Mouse (Mus musculus) B cell, adult 2 months (primary cell): ENCODE data around the gene Hspe1.
"Not testable (repeated sequence)": the region's sequence is repeated elsewhere in the genome, so short reads cannot be mapped to it uniquely, and the experiment has no call there.

Experiments used
- DNase-seq, 2 experiments: peaks; one replicate each; pipeline ENCODE4 v3.0.0; 2022

Gene Hspe1

GRCm38 (mm10) chr1:55085781-55086366, 2.1 kb upstream of the Hspe1 start:
- no peak for DNase-seq

- no peak for DNase-seq
These were observed 998 bp upstream of the Hspe1 start for GRCm38 (mm10) chr1:55086868-55087400.

DNA sequence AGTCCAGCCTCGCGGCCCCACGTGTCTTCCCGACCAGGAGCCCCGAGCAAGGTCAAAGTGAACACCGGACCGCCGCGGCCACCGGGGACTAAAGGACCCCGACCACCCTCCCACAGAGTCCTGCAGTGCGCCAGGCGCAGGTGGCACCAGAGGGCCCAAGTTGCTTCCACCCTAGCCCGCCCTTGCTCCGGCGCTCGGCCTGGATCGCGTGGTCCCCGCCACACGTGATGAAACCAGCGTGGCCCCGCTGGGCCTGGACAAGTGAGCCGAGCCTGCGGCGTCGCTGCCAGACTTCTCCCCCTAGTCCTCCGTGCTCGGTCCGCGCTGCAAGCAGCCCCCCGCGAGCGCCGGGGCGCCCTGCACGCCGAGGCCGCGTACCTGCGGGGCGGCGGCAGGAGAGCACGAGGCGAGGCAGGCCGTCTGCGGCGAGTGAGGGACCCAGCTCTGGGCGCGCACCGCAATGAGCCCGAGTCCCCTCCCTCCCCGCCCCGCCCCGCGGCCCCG, 479 bp upstream of the Hspe1 start:
- peak in 1 of 2 experiments; percentile 73 for DNase-seq

GRCm38 (mm10) chr1:55088611-55089497, 922 bp downstream of the Hspe1 start:
- DNase-seq, result peak in 1 of 2 experiments; percentile 9

- no peak for DNase-seq
These were observed 1.6 kb downstream of the Hspe1 start for GRCm38 (mm10) chr1:55089498-55090064.

DNA sequence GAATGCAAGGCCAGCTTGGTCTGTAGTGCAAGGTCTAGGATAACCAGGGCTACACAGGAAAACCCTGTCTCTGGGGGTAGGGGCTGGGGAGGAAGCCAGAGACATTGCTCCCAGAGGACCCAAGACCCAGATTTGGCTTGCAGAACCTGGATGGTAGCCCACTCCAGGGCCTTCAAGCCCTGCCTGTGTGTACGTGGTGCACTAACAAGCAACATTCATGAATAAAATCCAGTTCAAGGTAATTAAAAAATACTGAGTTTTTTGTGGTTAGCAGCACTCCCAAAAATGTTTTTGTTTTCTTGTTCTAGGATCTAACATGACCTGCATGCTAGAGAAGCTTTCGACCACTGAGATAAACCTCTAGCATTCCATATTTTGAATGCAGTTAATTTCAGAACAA, 4.1 kb downstream of the Hspe1 start:
- no peak for DNase-seq

GRCm38 (mm10) chr1:55092469-55092868, 4.5 kb downstream of the Hspe1 start:
- no peak for DNase-seq

DNA sequence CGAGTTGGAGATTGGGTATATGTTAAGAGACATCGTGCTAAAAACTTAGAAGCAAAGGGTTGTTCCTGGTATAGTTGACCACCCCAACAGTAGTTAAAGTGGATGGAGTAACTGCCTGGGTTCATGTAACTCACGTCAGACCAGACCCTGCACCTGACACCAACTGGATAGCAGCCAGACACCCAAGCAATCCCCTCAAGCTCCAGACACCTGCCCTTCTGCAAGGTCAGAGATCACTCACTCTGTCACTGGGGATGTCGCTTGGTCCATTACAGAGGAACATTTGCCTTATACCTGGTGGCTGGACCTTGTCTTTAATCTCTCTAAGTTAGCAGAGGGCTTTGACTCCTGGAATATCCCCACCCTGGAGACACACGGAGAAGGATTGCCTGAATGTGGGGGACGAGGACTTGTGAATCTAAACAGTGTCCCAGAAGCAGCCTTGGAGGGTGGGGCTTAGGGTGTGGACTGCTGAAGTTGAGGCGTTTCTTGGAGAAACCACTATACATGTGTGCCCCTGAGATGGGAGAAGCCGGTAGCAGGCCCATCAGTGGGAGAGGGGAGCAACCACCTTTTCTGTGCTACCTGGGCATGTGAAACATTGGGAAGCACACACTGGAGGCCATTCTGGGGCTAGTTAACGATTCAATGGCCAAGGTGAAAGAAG, 19.1 kb downstream of the Hspe1 start:
- no peak for DNase-seq

GRCm38 (mm10) chr1:55107644-55108043, 19.7 kb downstream of the Hspe1 start:
- no peak for DNase-seq

GRCm38 (mm10) chr1:55108473-55108872, 20.5 kb downstream of the Hspe1 start:
- DNase-seq, result no peak

- DNase-seq, result no peak
These were observed 21.3 kb downstream of the Hspe1 start for GRCm38 (mm10) chr1:55109066-55109766.

GRCm38 (mm10) chr1:55123046-55123445, 35.1 kb downstream of the Hspe1 start:
- no peak for DNase-seq

DNA sequence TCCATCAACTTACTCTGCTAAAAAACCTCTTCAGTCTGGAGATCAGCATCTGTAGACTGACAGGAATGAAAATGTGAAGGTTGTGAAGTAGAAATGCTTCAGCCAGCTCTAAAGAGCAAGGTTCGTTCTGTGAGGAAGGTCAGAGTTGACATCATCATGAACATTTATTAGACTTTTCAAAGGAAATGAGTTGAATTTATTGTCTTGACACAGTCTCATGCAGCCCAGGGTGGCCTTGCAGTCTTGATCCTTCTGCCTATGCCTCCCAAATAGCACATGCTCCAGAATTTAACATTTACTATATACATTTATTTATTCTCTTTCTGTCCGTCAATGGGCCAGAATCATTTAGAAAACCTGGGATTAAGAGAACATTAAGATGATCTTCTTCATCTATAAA, 35.6 kb downstream of the Hspe1 start:
- no peak for DNase-seq

DNA sequence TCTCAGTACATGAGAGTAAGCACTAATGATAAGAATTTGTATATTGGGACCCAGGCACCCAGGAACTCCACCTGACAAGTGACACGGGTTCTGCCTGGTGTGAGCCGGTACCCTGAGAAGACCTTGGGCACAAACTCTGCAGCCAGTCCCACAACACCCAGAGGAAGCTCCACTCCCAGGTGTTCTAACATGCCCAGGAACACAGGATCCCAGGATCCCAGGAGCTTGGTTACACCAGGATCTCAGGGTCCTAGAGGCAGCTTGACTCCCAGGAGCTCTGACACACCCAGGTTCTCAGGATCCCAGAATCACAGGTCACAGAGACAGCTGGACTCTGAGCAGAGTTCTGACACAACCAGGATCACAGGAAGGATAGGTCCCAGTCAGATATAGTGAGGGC, 36.2 kb downstream of the Hspe1 start:
- DNase-seq, result not testable (repeated sequence)

DNA sequence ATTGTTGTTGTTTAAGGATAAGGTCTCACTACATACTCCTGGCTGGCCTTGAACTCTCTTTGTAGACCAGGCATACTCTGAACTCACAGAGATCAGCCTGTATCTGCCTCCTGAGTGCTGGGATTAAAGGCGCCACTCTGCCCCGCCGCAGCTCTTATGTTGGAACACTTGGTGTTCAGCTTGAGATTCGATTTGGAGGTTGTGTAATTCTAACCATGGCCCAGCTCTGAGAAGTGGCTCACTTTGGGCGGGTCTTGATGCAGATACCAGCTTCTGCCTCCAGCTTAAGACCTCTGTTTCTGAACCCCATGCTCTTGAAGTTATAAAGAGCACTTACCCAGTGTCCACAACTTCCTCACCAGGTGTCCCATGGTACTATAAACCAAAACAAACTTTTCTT, 41.8 kb downstream of the Hspe1 start:
- DNase-seq, result no peak

DNA sequence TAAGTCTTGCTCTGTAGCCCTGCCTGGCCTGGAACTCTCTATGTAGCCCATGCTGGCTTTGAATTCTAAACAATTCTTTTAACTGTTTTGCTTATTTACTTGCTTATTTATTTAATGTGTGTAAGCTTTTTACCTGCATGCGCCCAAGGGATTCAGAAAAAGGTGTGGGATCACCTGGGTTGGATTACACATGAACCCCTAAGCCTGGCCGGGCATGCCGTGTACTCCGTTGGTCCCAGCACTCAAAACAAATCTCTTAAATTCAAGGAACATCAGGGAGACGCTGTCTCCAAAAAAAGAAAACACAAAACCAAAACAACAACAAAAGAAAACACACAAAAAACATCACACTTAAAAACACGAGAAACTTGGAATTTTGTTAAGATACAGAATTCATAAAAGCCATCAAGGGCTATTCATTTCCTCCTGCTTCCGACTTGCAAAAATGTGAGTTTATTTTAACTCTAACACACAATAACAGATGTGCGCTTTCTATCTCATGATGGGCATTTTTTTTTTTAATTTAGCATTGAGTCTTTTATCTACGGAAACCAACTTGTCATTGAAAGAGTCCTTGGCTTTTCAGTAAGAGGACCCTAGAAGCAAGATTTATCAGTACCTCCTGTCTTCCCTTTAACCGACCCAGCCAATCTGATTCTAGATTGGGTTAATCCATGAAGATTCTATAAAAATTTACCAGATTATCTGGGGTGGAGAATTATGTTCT, 42.4 kb downstream of the Hspe1 start:
- no peak for DNase-seq

GRCm38 (mm10) chr1:55130943-55131401, 43.0 kb downstream of the Hspe1 start, which contains the start of gene Mob4:
Gene Mob4 (plus strand): TSS chr1:55131231.
- peak; percentile 93 to 94 for DNase-seq

DNA sequence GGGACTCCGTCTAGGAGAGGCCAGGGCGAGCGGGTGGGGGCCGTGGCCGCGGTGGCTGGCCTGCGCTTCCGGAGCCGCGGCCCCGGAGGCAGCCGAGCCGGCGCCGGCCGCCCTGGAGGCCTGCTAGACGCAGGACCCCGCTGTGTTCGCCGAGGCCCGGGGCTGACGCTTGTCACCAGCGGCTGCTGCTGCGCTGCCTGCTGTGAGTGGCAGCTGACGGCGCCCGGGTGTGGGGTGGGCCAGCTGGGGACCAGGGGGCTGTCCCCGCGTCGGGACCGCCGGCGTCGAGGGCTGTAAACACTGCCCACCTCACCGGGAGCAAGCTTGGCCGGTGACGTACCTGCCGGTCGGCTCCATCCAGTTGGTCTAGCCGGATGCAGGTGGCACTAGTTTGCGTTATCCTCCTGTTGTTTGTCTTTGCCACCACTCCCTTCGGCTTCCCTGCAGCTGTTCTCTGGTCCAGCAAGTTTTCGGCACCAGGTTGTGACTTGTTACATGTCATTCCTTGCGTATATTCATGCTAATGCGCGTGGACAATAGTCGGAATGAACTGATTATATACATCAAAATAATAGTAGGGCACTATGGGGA, 43.6 kb downstream of the Hspe1 start:
- DNase-seq, result peak; percentile 81

DNA sequence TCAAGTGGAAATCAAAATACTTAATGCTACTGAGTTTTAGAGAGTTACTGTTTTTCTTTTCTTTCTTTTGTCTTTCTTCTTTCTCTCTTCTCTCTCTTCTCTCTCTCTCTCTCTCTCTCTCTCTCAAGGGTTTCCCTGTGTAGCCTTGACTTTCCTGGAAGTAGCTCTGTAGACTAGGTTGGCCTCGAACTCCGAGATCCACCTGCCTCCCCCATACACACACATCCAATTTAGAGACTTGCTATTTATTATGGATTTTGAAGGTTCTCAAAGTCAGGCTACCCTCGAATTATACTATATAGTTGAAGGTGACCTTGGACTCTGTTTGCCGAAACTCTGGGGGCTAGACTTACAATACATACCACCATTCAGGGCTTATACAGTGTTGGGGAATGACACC, 44.4 kb downstream of the Hspe1 start:
- DNase-seq, result no peak

GRCm38 (mm10) chr1:55133173-55133572, 45.2 kb downstream of the Hspe1 start:
- no peak for DNase-seq

GRCm38 (mm10) chr1:55134301-55134700, 46.4 kb downstream of the Hspe1 start:
- no peak for DNase-seq
